Mouse (Mus musculus) liver, embryonic 14.5 days (tissue): ENCODE results near the gene Pygm. TPM values are rescaled to one million over a fixed set of nuclear protein-coding genes. Genes with fewer than 3 reads are reported as not detected.

Experiments used
- ATAC-seq: fragments of 200-750 bp; cut with Nextera tagmentation; 2 replicates; pipeline ENCODE4 v1.8.0; 2017; ENCODE audit warnings: moderate number of reproducible peaks, mild to moderate bottlenecking, moderate library complexity; ENCODE audit not compliant: insufficient read depth
- DNase-seq, 3 experiments: peaks; one replicate each; pipeline ENCODE4 v3.0.0-alpha.2; 2012 to 2013; ENCODE audit warnings: low read depth in 3 of 3, low spot score in 3 of 3
- H3K27ac ChIP-seq: fragments of 300-500 bp; sonication (generic); 2 replicates; pipeline ENCODE4 v1.5.1; 2014; ENCODE audit warnings: moderate library complexity, mild to moderate bottlenecking, control low read depth, inconsistent platforms
- H3K27me3 ChIP-seq: fragments of 300-500 bp; sonication (generic); 2 replicates; pipeline ENCODE4 v1.6.1; 2014; ENCODE audit warnings: mild to moderate bottlenecking, low read length, moderate library complexity; ENCODE audit not compliant: control insufficient read depth, insufficient read depth
- H3K36me3 ChIP-seq: fragments of 300-500 bp; sonication (generic); replicated peaks from 2 replicates; pipeline ENCODE4 v1.6.1; 2014; ENCODE audit warnings: low read depth; ENCODE audit not compliant: control insufficient read depth, insufficient read depth
- H3K4me1 ChIP-seq, 2 experiments: fragments of 200-500 bp in 1 of 2; fragments of 300-500 bp in 1 of 2; sonication (generic) in 1 of 2; replicated peaks; 2 replicates each; pipeline ENCODE4 v1.6.1; 2012 to 2014; ENCODE audit warnings: antibody characterized with exemption in 1 of 2, inconsistent platforms in 1 of 2, low read length in 1 of 2; ENCODE audit not compliant: control insufficient read depth in 2 of 2, insufficient read depth in 2 of 2
- H3K4me2 ChIP-seq: fragments of 300-500 bp; sonication (generic); 2 replicates; pipeline ENCODE4 v1.6.1; 2014; ENCODE audit warnings: low read depth, mild to moderate bottlenecking, control low read depth, moderate library complexity
- H3K4me3 ChIP-seq, 2 experiments: fragments of 200-500 bp in 1 of 2; fragments of 300-500 bp in 1 of 2; sonication (generic) in 1 of 2; 2 replicates each; pipeline ENCODE4 v1.5.1; 2012 to 2014; ENCODE audit warnings: low read depth in 2 of 2, low read length in 2 of 2, mild to moderate bottlenecking in 2 of 2, control low read depth in 1 of 2, inconsistent platforms in 1 of 2, moderate library complexity in 1 of 2; ENCODE audit not compliant: insufficient read depth in 1 of 2
- H3K9ac ChIP-seq: fragments of 300-500 bp; sonication (generic); replicated peaks from 2 replicates; pipeline ENCODE4 v1.6.1; 2014; ENCODE audit warnings: mild to moderate bottlenecking, control low read depth, moderate library complexity
- H3K9me3 ChIP-seq: fragments of 300-500 bp; sonication (generic); 2 replicates; pipeline ENCODE4 v1.6.1; 2016; ENCODE audit warnings: low read length, mixed read lengths; ENCODE audit not compliant: control insufficient read depth
- CTCF ChIP-seq: IDR thresholded peaks from 2 replicates; pipeline ENCODE4 v1.5.1; 2016; ENCODE audit warnings: antibody characterized with exemption, low read depth, control low read depth
- EP300 ChIP-seq: IDR thresholded peaks from 2 replicates; pipeline ENCODE4 v1.6.1; 2016; ENCODE audit warnings: antibody characterized with exemption, low read depth
- WGBS: fragments of 180-500 bp; shearing (Covaris S2); extraction: QIAGEN DNeasy Blood & Tissue Kit; methylation state at CpG from one replicate; pipeline ENCODE4 v1.1.7; 2014; ENCODE audit not compliant: insufficient replicate concordance; 5-methylcytosine and 5-hydroxymethylcytosine counted together
- polyA plus RNA-seq, 2 experiments: library from polyadenylated mRNA; depleted of rRNA in 1 of 2; stranded (reverse) in 1 of 2; unstranded in 1 of 2; fragments of >200 nt; fragmentation: Nextera tagmentation in 1 of 2; extraction: Ambion mirVana in 1 of 2; gene quantifications; 2 replicates each; pipeline versions ENCODE4 v1.2.1 to v1.2.3; 2012 to 2014

Pygm gene
- polyA plus RNA-seq, 2 experiments, result 1.2 TPM

DNA sequence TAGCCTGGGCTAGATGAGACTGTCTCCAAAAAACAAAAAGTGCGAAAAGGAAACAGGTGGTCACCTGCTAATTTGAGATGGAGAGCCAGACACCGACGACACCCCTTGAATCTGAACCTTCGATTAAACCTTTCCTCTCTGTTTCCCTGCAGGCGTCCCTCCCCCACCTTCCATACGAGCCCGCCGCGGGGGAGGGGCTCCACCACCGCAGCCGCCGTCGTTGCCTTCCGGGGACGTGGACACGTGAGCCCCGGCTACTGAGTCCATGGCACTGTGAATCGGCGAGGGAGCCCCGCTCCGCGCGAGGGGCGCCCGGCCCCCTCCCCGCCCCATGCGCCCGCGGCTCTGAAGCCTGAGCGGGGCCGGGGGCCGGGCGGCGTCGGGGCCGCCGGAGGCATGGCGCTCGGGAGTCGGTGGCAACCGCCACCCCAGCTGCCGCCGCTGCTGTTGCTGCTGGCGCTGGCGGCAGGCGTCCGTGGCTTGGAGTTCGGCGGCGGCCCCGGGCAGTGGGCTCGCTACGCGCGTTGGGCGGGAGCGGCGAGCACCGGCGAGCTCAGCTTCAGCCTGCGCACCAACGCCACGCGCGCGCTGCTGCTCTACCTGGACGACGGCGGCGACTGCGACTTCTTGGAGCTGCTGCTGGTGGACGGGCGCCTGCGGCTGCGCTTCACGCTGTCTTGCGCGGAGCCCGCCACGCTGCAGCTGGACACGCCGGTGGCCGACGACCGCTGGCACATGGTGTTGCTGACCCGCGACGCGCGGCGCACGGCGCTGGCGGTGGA lies 43.6 kb downstream of the Pygm start:
- no peak overlapping the region for H3K9ac ChIP-seq
- peaks cover 57% of the 10 kb centered on the region for H3K27me3 ChIP-seq
- WGBS, result 2% methylated on average over 91 of the region's 94 CpGs
- no peak overlapping the region for H3K27ac ChIP-seq
- TF ChIP-seq CTCF, result no peak
- TF ChIP-seq EP300, result no peak
- ATAC-seq (no peak), DNase-seq (no peak)
- peaks cover 0 to 2% of the 10 kb centered on the region in 2 experiments; a peak in 1 of 4 replicates for H3K4me1 ChIP-seq
- no peaks in the 10 kb centered on the region for H3K9me3 ChIP-seq
- no peaks in the 10 kb centered on the region for H3K36me3 ChIP-seq
- H3K4me2 ChIP-seq, result no peak overlapping the region
- H3K4me3 ChIP-seq, result no peak overlapping the region

DNA sequence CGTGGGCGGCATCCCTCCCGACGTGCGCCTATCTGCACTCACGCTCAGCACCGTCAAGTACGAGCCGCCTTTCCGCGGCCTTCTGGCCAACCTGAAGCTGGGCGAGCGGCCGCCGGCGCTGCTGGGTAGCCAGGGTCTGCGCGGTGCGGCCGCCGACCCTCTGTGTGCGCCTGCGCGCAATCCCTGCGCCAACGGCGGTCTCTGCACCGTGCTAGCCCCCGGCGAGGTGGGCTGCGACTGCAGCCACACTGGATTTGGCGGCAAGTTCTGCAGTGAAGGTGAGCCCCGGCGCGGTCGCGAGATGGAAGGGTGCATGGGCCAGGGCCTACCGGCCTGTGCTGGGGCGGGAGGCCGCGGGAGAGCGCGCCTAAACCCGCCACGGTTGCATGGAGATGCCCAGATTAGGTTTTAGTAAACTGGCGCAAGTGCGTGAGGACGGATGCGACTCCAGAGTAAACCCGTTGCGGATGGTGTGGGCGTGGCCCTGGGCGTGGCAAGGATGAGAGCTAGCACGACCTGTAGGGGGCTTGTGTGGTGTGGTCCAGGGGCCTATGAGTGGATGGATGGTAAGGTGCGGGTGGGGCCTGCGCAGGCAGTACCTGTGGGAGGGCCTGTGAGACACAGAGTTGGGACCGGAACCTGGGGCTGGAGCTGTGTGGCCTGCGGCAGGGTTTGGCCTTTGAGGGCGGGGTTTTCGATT lies 44.5 kb downstream of the Pygm start:
- ATAC-seq (no peak), DNase-seq (no peak)
- no peak overlapping the region for H3K9ac ChIP-seq
- no peak overlapping the region for H3K4me2 ChIP-seq
- H3K36me3 ChIP-seq, result no peaks in the 10 kb centered on the region
- H3K9me3 ChIP-seq, result no peaks in the 10 kb centered on the region
- no peak overlapping the region for H3K27ac ChIP-seq
- 1% methylated on average over 60 of the region's 60 CpGs for WGBS
- H3K4me3 ChIP-seq, result no peak overlapping the region
- H3K27me3 ChIP-seq, result peaks cover 55% of the 10 kb centered on the region
- TF ChIP-seq EP300, result no peak
- peak; percentile 14; the same call in 1 of the 2 replicates for TF ChIP-seq CTCF
- H3K4me1 ChIP-seq, result peaks cover 0 to 2% of the 10 kb centered on the region in 2 experiments; a peak in 1 of 4 replicates

DNA sequence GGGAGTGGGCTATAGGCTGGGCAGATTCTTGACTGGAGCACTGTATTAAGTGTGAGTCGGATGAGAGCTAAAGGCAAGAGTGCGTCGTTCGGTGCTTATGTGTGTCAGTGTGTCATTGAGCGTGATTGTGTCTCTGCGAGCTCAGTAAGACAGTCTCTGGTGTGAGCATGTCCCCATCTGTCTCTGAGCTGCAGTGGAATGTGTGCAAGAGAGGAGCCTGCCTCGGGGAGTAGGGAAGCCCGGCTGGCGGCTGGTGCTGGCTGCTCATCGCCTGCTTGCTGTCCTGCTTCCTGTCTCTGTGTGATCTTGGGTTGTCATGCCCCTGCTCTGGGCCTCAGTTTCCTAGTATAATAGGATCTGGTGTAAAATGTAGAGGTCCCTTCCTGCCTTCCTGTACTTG lies 58.8 kb downstream of the Pygm start:
- Histone ChIP-seq H3K9ac (no peak overlapping the region), H3K4me2 (no peak overlapping the region), H3K9me3 (no peaks in the 10 kb centered on the region), H3K4me1 (0 out of 4 replicates have a peak, but pooled peaks cover 0 to 1% of the 10 kb centered on the region in 2 experiments), H3K27ac (no peak overlapping the region), H3K27me3 (no peaks in the 10 kb centered on the region; the same call in 1 of the 2 replicates), H3K36me3 (no peaks in the 10 kb centered on the region), H3K4me3 (no peak overlapping the region)
- DNase-seq, result no peak
- TF ChIP-seq CTCF, result no peak
- no peak for TF ChIP-seq EP300
- WGBS, result 61% methylated on average over 10 of the region's 10 CpGs
- no peak for ATAC-seq

DNA sequence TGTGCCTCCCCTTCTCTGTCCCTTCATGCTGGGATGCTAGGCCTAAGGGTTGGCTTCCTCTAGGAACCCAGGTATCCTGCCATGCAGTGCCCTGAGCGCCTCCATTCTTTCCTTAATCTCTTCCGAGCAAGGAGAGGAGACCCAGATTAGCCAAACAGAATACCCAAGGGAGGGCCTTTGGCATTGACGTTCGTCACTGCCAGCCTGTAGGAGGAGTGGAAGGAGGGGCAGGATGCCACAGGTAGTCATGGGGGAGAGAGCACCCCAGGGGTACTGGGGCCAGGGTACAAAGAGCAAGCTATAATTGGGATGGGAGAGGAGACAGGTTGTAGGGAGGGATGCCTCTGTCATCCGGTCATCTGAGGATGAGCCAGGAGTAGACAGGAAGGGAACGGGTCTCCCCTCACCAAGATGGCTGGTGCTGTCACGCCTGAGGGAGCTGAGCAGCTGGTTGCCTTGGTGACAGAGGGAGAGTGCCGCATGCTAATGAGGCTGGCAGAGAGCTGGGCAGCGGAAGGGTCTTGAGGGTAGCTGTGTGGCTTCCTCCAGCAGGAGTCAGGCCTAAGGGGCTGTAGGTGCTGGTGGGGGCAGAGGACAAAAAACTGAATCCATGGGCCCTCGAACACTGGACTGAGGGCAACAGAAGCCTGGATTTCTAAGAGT lies 61.7 kb downstream of the Pygm start:
- Histone ChIP-seq H3K9me3 (no peaks in the 10 kb centered on the region), H3K4me1 (peaks cover 4 to 7% of the 10 kb centered on the region in 2 experiments; a peak in 3 of 4 replicates), H3K9ac (no peak overlapping the region), H3K4me3 (no peak overlapping the region), H3K27ac (no peak overlapping the region), H3K27me3 (no peaks in the 10 kb centered on the region; the same call in 1 of the 2 replicates), H3K4me2 (no peak overlapping the region), H3K36me3 (no peaks in the 10 kb centered on the region)
- no peak for DNase-seq
- ATAC-seq, result no peak
- TF ChIP-seq CTCF (no peak), EP300 (no peak)
- 54% methylated on average over 10 of the region's 10 CpGs for WGBS
